Mouse (Mus musculus) spleen, adult 2 months (tissue): Measurements from ENCODE around the gene Tbl3.

Experiments used
- CTCF ChIP-seq: fragments of 200-500 bp; IDR thresholded peaks from 2 replicates; pipeline ENCODE4 v1.5.1; 2011; ENCODE audit warnings: mild to moderate bottlenecking, inconsistent platforms; ENCODE audit not compliant: insufficient read depth, insufficient read length, insufficient replicate concordance; ENCODE audit errors: extremely low read depth
- POLR2A ChIP-seq: fragments of 200-500 bp; IDR thresholded peaks from 2 replicates; pipeline ENCODE4 v1.6.1; 2011; ENCODE audit warnings: low read depth, low read length, inconsistent platforms

GRCm38 (mm10) chr17:24672141-24672540 lies 35.3 kb downstream of the Tbl3 start:
- TF ChIP-seq CTCF (no peak), POLR2A (no peak)
